Comparison of ENCODE assay signal across 9 mouse cellular contexts in genomic region chr1:38394493-38394892, GRCm38 (mm10).
A peak's percentile ranks its signal among the peaks of the same experiment; 100 is the strongest.
DNase-seq lines count a peak whose midpoint lies in the region; ATAC-seq and TF ChIP-seq lines count a peak whose summit lies in the region.
"Had no signal": no experiment of that assay in that cellular context is flagged by ENCODE, and none has a peak within 500 bp of the region (broad histone marks: within the 10 kb centered on the region; RNA-seq: fewer than 3 reads in every experiment).

No protein-coding gene starts in this region.

- H3K36me3 ChIP-seq in kidney, embryonic 15.5 days = no peaks in the 10 kb centered on the region
- no peaks in the 10 kb centered on the region for H3K36me3 ChIP-seq in forebrain, embryonic 13.5 days (ENCODE audit: poor library complexity, severe bottlenecking)

- no peaks in the 10 kb centered on the region for H3K27me3 ChIP-seq in kidney, embryonic 15.5 days
- 0 out of 2 replicates have a peak, but pooled peaks cover 4% of the 10 kb centered on the region for H3K27me3 ChIP-seq in forebrain, embryonic 13.5 days

- intact Hi-C loops in left cerebral cortex, adult 2 months (cut with DNase I) = loop anchor here (5.0 kb wide), 2 partner anchors 207 to 233 kb away; no protein-coding TSS in a partner anchor

- no peak overlapping the region for H3K4me3 ChIP-seq in kidney, embryonic 15.5 days (replicated peaks)
- no peak overlapping the region for H3K4me3 ChIP-seq in forebrain, embryonic 13.5 days
- H3K4me3 ChIP-seq in left cerebral cortex, adult 2 months = no peak overlapping the region

- ATAC-seq in kidney, embryonic 15.5 days (replicated peaks; ENCODE audit: low FRiP score) = 0 out of 2 replicates have a peak, but pooled peaks have one; percentile 9
- ATAC-seq in forebrain, embryonic 13.5 days = peak; percentile 14; the same call in 1 of the 2 replicates

- 41% methylated on average over 5 of the region's 5 CpGs for WGBS in kidney, embryonic 15.5 days
- 20% methylated on average over 5 of the region's 5 CpGs for WGBS in forebrain, embryonic 13.5 days

- H3K4me1 ChIP-seq in kidney, embryonic 15.5 days = peaks cover 39% of the 10 kb centered on the region
- peaks cover 47% of the 10 kb centered on the region for H3K4me1 ChIP-seq in forebrain, embryonic 13.5 days

- H3K9ac ChIP-seq in kidney, embryonic 15.5 days = no peak overlapping the region
- no peak overlapping the region for H3K9ac ChIP-seq in forebrain, embryonic 13.5 days

- H3K9me3 ChIP-seq in kidney, embryonic 15.5 days (replicated peaks) = no peaks in the 10 kb centered on the region
- no peaks in the 10 kb centered on the region for H3K9me3 ChIP-seq in forebrain, embryonic 13.5 days (replicated peaks)

- no peak for DNase-seq in kidney, postnatal 36 days
- peak; percentile 50 for DNase-seq in R1 (ENCODE audit: low read depth, low spot score)
- DNase-seq in lung, postnatal 36 days = peak; percentile 18
- DNase-seq in left cerebral cortex, adult 2 months (ENCODE audit: extremely low spot score in 1 of 2, low spot score in 2 of 2) = no peak
- DNase-seq in ovary, postnatal 10 days (ENCODE audit: low spot score) = no peak
- no peak for DNase-seq in right cerebral cortex, postnatal 25 days
- DNase-seq: heart, adult 18-20 months had no signal

- H3K4me2 ChIP-seq in kidney, embryonic 15.5 days = no peak overlapping the region
- H3K4me2 ChIP-seq in forebrain, embryonic 13.5 days = no peak overlapping the region

- no peak for TF ChIP-seq CTCF in left cerebral cortex, adult 2 months (IDR thresholded peaks at IDR 0.05)

- H3K27ac ChIP-seq in kidney, embryonic 15.5 days = no peak overlapping the region
- H3K27ac ChIP-seq in forebrain, embryonic 13.5 days = no peak overlapping the region
- H3K27ac ChIP-seq in left cerebral cortex, adult 2 months = no peak overlapping the region

Comparison
In these comparisons a context has a peak if more than half of its experiments do, and no peak if none do; other contexts are left out.
1. DNase-seq: peak in R1 (single experiment) and lung, postnatal 36 days (single experiment); none in kidney, postnatal 36 days (0 of 2), left cerebral cortex, adult 2 months (0 of 2), ovary, postnatal 10 days (single experiment) and right cerebral cortex, postnatal 25 days (single experiment).